In the genomic region with DNA sequence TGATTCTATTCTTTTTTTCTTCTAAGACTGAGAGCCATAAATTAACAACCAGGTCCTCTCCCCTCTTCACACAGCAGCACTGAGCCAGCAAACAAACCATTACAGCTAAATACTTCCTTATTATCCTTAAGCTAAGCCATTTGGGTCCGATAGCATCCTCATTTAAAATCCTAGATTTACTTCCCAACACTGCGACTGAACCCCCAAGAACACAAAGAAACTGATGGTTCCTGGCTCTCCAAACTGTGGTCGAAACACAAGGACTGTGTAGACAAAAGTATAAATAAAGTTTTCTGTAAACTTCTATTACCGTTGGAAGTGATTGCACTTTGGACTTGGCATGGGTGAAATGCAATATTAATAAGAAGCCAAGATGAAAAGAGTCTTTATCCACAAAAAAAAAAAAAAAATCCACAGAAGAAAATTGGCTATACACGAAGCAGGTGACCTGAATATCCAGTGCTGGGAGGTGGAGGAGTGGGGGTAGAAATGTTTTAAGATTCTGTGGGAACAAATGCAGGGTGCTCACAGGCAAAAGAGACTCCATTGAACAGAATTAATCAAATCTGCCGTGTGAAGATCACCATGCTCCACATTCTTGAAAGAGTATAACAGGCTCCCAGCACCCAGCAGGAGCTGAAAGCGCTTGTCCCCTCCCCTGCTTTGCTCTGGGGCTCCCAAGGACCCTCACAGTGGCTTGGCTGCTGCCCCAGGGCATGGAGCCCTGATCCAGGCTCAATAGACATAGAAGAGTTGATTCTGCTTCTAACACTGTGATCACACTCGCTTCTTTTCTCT, we compare ENCODE assay signal across 12 mouse cellular contexts. TPM values are rescaled to one million over a fixed set of nuclear protein-coding genes. Genes with fewer than 3 reads are reported as not detected.
DNase-seq lines count a peak whose midpoint lies in the region; ATAC-seq and TF ChIP-seq lines count a peak whose summit lies in the region.
"Had no signal": no experiment of that assay in that cellular context is flagged by ENCODE, and none has a peak within 500 bp of the region (broad histone marks: within the 10 kb centered on the region; RNA-seq: fewer than 3 reads in every experiment).

No protein-coding gene starts in this region.

- H3K27me3 ChIP-seq in forebrain, embryonic 15.5 days, result no peaks in the 10 kb centered on the region
- no peaks in the 10 kb centered on the region for H3K27me3 ChIP-seq in midbrain, postnatal 0 days (ENCODE audit: insufficient read depth, low read length)
- H3K27me3 ChIP-seq in heart, adult 2 months (ENCODE audit: control insufficient read depth, insufficient read depth, low read length), result no peaks in the 10 kb centered on the region
- H3K27me3 ChIP-seq: embryonic facial prominence, embryonic 13.5 days; heart, embryonic 13.5 days; neural tube, embryonic 12.5 days had no signal

- TF ChIP-seq POLR2A in heart, adult 2 months (IDR thresholded peaks at IDR 0.05; ENCODE audit: insufficient read depth, low read depth, low read length), result no peak

- no peaks in the 10 kb centered on the region for H3K9me3 ChIP-seq in forebrain, embryonic 15.5 days
- H3K9me3 ChIP-seq in midbrain, postnatal 0 days (ENCODE audit: low read length), result no peaks in the 10 kb centered on the region
- H3K9me3 ChIP-seq: embryonic facial prominence, embryonic 13.5 days; heart, embryonic 13.5 days; neural tube, embryonic 12.5 days had no signal

- no peak overlapping the region for H3K9ac ChIP-seq in forebrain, embryonic 15.5 days (replicated peaks)
- no peak overlapping the region for H3K9ac ChIP-seq in midbrain, postnatal 0 days (replicated peaks; ENCODE audit: low read length, poor library complexity, severe bottlenecking)
- H3K9ac ChIP-seq in heart, adult 2 months (ENCODE audit: low read depth, low read length), result no peak overlapping the region
- H3K9ac ChIP-seq: embryonic facial prominence, embryonic 13.5 days; heart, embryonic 13.5 days; neural tube, embryonic 12.5 days had no signal

- TF ChIP-seq CTCF in midbrain, postnatal 0 days (IDR thresholded peaks at IDR 0.05), result no peak
- TF ChIP-seq CTCF in heart, adult 2 months (IDR thresholded peaks at IDR 0.05), result no peak

- no peaks in the 10 kb centered on the region for H3K79me2 ChIP-seq in heart, adult 2 months (replicated peaks; ENCODE audit: control insufficient read depth, insufficient read depth, low read length)

- intact Hi-C loops in heart, adult 2 months (cut with DNase I), result no loop called here

- peak; percentile 93 for ATAC-seq in forebrain, embryonic 15.5 days (replicated peaks)
- ATAC-seq in midbrain, postnatal 0 days (ENCODE audit: low FRiP score), result peak; percentile 93

- no peak overlapping the region for H3K4me3 ChIP-seq in forebrain, embryonic 15.5 days
- H3K4me3 ChIP-seq in midbrain, postnatal 0 days (ENCODE audit: low read depth, low read length), result no peak overlapping the region
- no peak overlapping the region for H3K4me3 ChIP-seq in heart, adult 2 months
- H3K4me3 ChIP-seq: embryonic facial prominence, embryonic 13.5 days; heart, embryonic 13.5 days; neural tube, embryonic 12.5 days had no signal

- no peak for TF ChIP-seq EP300 in heart, adult 2 months (IDR thresholded peaks at IDR 0.05; ENCODE audit: insufficient read depth, low read depth, low read length)

- DNase-seq in cerebellum, adult 9-10 months, result peak; percentile 22
- DNase-seq in layer of hippocampus, adult 9-11 months, result peak; percentile 78
- peak; percentile 83 for DNase-seq in midbrain, postnatal 0 days (ENCODE audit: low spot score)
- no peak for DNase-seq in adrenal gland, postnatal 4 days (ENCODE audit: low spot score in 2 of 2)
- no peak for DNase-seq in heart, adult 2 months
- DNase-seq in kidney, adult 18-20 months, result no peak
- DNase-seq in gastrocnemius, postnatal 25 days, result no peak
- DNase-seq: kidney, postnatal 36 days had no signal

- no peaks in the 10 kb centered on the region for H3K36me3 ChIP-seq in forebrain, embryonic 15.5 days
- no peaks in the 10 kb centered on the region for H3K36me3 ChIP-seq in midbrain, postnatal 0 days (ENCODE audit: insufficient read depth, low read length)
- no peaks in the 10 kb centered on the region for H3K36me3 ChIP-seq in heart, adult 2 months (ENCODE audit: control insufficient read depth, insufficient read depth, low read length)
- H3K36me3 ChIP-seq: embryonic facial prominence, embryonic 13.5 days; heart, embryonic 13.5 days; neural tube, embryonic 12.5 days had no signal

- WGBS in forebrain, embryonic 15.5 days, result 4% methylated on average over 8 of the region's 8 CpGs
- 19% methylated on average over 8 of the region's 8 CpGs for WGBS in midbrain, postnatal 0 days
- WGBS in heart, adult 2 months, result 68% methylated on average over 8 of the region's 8 CpGs

- peaks cover 11% of the 10 kb centered on the region for H3K4me1 ChIP-seq in forebrain, embryonic 15.5 days
- peaks cover 3% of the 10 kb centered on the region; the same call in 1 of the 2 replicates for H3K4me1 ChIP-seq in midbrain, postnatal 0 days (ENCODE audit: insufficient read depth, low read length)
- H3K4me1 ChIP-seq in heart, adult 2 months (ENCODE audit: control insufficient read depth, insufficient read depth, low read length), result no peaks in the 10 kb centered on the region
- H3K4me1 ChIP-seq: heart, embryonic 13.5 days had no signal

- no peak overlapping the region for H3K4me2 ChIP-seq in forebrain, embryonic 15.5 days (replicated peaks)
- H3K4me2 ChIP-seq in midbrain, postnatal 0 days (ENCODE audit: low read depth, low read length, poor library complexity, severe bottlenecking), result no peak overlapping the region
- H3K4me2 ChIP-seq: embryonic facial prominence, embryonic 13.5 days; heart, embryonic 13.5 days; neural tube, embryonic 12.5 days had no signal

- no peak overlapping the region; the same call in 1 of the 2 replicates for H3K27ac ChIP-seq in forebrain, embryonic 15.5 days (replicated peaks)
- peak overlapping the region; percentile 64; the same call in 1 of the 2 replicates for H3K27ac ChIP-seq in midbrain, postnatal 0 days (ENCODE audit: low read depth, low read length)
- H3K27ac ChIP-seq in heart, adult 2 months, result no peak overlapping the region
- H3K27ac ChIP-seq: embryonic facial prominence, embryonic 13.5 days; heart, embryonic 13.5 days; neural tube, embryonic 12.5 days had no signal

RNA-seq across cellular contexts. Expression of a gene that starts 21.7 kb away (rescaled TPM):
- polyA plus RNA-seq in forebrain, embryonic 15.5 days (2015; fragmentation: Nextera tagmentation; extraction: Ambion mirVana), result 2.0 and 2.1 TPM in 2 replicates
- 21.7 and 26.0 TPM in 2 replicates for total RNA-seq in midbrain, postnatal 0 days (2014; rRNA removed)
- 3.3 and 3.9 TPM in 2 replicates for polyA plus RNA-seq in midbrain, postnatal 0 days (2015; fragmentation: Nextera tagmentation; extraction: Ambion mirVana)
- total RNA-seq in adrenal gland, postnatal 4 days (2021), result under 1 TPM; 0.34 to 0.50 TPM
- total RNA-seq in heart, adult 2 months (2021), result under 1 TPM in 1 of 2 experiments, not detected in 1; 0.20 TPM
- polyA plus RNA-seq in heart, adult 2 months (2012; rRNA removed), result 0.02 and 0.03 TPM in 2 replicates
- total RNA-seq in gastrocnemius, postnatal 25 days (2021), result under 1 TPM; 0.11 to 0.23 TPM

Comparison
In these comparisons a context has a peak if more than half of its experiments do, and no peak if none do; other contexts are left out.
1. DNase-seq: peak in cerebellum, adult 9-10 months (single experiment), layer of hippocampus, adult 9-11 months (single experiment) and midbrain, postnatal 0 days (single experiment); none in adrenal gland, postnatal 4 days (0 of 2), heart, adult 2 months (0 of 2), kidney, adult 18-20 months (single experiment) and gastrocnemius, postnatal 25 days (single experiment).
2. RNA of a gene that starts 21.7 kb away (total RNA-seq): 21.7 to 26.0 TPM in midbrain, postnatal 0 days; 0.34 to 0.50 TPM in adrenal gland, postnatal 4 days, 0.11 to 0.23 TPM in gastrocnemius, postnatal 25 days and 0.20 TPM in heart, adult 2 months; every median in the first group is over 10 times any median in the second.